Mouse (Mus musculus) lung, adult 2 months (tissue): ENCODE measurements around the gene Tbck.

Experiments used
- CTCF ChIP-seq: fragments of 200-500 bp; IDR thresholded peaks from 2 replicates; pipeline ENCODE4 v1.5.1; 2011; ENCODE audit warnings: mild to moderate bottlenecking, low read length, control low read depth; ENCODE audit not compliant: insufficient read depth
- POLR2A ChIP-seq: fragments of 200-500 bp; IDR thresholded peaks from 2 replicates; pipeline ENCODE4 v1.6.1; 2011; ENCODE audit warnings: low read depth, mild to moderate bottlenecking, control low read depth, low read length, borderline replicate concordance; ENCODE audit errors: extremely low read depth

- TF ChIP-seq CTCF (no peak), POLR2A (no peak)
Observed at GRCm38 (mm10) chr3:132706977-132707376, 23.0 kb downstream of the Tbck start.
